Mouse (Mus musculus): ENCODE measurements around the gene Cnfn. TPM values are rescaled to one million over a fixed set of nuclear protein-coding genes. Genes with fewer than 3 reads are reported as not detected.
"Not testable (repeated sequence)": the region's sequence is repeated elsewhere in the genome, so short reads cannot be mapped to it uniquely, and the experiment has no call there.

Cnfn gene
- not detected for total RNA-seq (2021)
- long read RNA-seq, experiment 1 = 0 reads
- long read RNA-seq, experiment 2 = 0 reads

DNA sequence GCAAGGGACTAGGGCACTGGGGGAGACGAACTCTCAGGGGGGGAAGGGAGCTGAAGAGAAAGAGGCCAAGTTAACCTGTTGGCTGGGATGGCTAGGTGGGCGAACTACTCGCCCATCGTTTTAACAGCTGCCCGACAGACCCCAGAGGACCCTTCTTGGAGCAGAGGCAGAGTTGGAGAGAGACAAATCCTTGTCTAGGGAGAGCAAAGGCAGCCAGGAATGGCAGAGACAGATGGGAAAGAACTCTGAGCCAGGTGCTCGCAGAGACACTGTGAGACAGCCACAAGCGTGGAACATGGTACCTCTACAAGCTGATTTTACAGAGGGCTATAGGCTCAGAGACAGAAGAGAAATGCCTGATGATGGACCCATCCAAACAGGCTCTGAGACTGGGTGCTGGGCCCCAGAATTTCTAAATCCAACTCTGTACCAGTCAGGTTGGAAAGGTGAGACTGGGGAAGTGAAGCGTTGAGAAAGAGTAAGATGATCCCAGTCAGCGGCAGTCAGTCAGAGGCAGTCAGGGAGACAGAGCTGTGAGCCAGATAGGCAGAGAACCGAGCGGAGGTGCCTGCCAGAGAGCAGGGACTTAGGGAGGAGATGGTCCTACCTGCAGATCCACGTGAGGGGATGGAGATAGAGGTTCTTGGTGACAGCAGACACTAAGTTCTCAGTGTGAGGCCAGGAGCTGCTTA lies at the start of gene Cnfn:
TSS of gene Cnfn (minus strand) at position 667 of the 692 bp plus-strand sequence.
- intact Hi-C loops (cut with DNase I) = loop anchor here (2.0 kb wide), 1 partner anchor 34 kb away; no protein-coding TSS in a partner anchor
- no peak for DNase-seq

GRCm38 (mm10) chr7:25417597-25417996 lies 48.1 kb upstream of the Cnfn start:
- intact Hi-C loops (cut with DNase I) = no loop called here
- DNase-seq = peak in 1 of 2 experiments; percentile 40

DNA sequence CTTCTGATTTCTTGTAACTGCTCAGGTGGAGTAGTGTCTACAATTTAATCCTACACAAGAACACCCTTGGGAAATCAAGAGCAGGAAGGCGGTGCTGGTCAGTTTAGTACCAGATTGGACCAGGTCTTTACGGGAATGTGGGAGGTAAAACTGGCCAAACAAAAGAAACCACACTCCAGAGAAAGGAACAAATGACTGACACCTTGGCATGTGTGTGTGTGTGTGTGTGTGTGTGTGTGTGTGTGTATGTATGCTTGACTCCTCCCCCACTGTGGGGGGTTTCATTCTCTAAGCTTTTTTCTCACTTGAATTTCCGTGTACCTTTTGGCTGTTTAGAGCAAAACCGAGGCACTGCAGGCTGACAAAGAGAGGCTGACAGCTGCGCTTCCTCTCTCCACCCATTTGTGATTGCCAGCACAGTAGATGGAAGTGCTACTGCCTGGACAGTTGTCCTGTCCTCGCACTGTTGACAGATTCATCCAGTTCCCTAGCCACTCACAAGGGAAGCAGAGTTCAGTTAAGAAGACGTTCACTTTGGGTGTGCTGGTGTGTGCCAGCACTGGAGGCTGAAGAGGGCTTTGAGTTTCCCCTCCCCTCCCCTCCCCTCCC lies 43.4 kb upstream of the Cnfn start, which contains the start of gene Cxcl17:
TSS of gene Cxcl17 (minus strand) at position 54 of the 609 bp plus-strand sequence.
- peak in 1 of 2 experiments; percentile 20 for DNase-seq
- intact Hi-C loops (cut with DNase I) = no loop called here

DNA sequence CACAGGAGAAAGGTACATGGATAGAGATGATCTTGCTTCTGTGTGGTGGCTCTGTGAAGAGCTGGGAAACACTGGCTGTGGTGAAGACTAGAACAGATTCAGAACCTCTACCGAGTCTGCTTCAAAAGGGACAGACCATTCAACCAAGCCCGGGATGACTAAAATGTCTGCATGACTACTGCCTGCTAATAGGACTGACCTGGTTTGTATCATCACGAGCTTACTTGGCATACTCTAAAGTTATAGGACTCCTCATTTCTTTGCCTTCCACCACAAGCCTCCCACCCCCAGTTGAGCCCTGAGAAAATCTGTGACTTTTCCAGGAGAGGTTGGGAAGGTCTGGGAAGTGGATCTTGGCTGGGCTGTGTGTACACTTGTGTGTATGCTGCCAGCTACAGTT lies 42.3 kb upstream of the Cnfn start:
- DNase-seq = no peak
- intact Hi-C loops (cut with DNase I) = no loop called here

GRCm38 (mm10) chr7:25410969-25411615 lies 41.6 kb upstream of the Cnfn start:
- intact Hi-C loops (cut with DNase I) = no loop called here
- no peak for DNase-seq

DNA sequence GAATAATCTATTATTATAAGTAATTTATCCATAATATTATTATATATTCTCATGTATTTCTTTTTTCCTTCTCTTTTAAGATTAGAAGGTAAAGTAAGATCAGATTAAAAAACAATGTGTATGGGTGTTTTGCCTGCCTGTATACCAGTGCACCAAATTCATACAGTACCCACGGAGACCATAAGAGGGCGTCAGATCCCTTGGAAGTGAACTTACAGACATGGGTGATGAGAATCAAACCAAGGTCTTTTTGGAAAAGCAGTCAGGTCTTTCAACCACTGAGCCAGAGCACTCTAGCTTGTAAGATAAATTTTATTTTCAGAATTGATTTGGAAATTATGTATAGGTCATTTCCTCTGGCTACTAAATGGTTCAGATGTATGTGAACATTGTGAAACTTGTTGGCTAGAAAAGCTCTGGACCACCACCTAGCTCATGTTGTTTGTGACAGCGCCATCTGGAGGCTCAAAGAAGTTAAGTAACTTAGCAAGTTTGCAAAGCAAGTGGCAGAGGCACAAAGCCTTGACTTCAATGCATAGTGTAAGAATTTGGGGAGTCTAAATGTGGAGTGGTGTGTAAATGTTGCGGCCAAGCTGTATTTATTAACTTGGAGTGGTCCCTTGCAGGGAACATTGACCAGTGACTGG lies 39.7 kb upstream of the Cnfn start:
- intact Hi-C loops (cut with DNase I) = loop anchor here (10.0 kb wide), 1 partner anchor 274 kb away; no protein-coding TSS in a partner anchor
- DNase-seq = peak in 1 of 2 experiments; percentile 48

- no peak for DNase-seq
- intact Hi-C loops (cut with DNase I) = loop anchor here (10.0 kb wide), 1 partner anchor 272 kb away; no protein-coding TSS in a partner anchor
Observed at GRCm38 (mm10) chr7:25406468-25406867, 36.9 kb upstream of the Cnfn start.

DNA sequence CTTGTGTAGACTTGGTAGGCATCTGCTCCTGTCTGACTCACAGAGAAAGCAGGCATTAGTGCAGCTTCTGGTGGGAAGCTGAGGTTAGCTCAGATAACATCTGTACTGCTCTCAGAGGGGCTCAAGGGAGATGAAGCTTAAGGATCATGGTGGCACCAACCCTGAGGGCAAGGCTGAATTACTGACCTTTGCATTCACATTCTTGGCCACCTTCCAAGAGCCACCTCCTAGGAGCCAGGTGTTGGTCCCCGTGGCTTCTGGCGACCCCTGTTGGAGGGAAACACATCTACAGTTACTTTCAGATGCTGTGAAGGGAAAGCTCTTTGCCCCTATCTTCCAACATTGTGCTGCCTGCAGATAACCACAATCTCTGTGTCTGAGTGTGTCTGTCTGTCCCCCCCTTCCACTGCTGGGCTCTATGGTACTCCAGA lies 33.2 kb upstream of the Cnfn start:
- DNase-seq = peak; percentile 60 to 78
- intact Hi-C loops (cut with DNase I) = loop anchor here (2.0 to 10.0 kb wide), 2 partner anchors 34 to 268 kb away; partner anchors contain the start of gene Cnfn

DNA sequence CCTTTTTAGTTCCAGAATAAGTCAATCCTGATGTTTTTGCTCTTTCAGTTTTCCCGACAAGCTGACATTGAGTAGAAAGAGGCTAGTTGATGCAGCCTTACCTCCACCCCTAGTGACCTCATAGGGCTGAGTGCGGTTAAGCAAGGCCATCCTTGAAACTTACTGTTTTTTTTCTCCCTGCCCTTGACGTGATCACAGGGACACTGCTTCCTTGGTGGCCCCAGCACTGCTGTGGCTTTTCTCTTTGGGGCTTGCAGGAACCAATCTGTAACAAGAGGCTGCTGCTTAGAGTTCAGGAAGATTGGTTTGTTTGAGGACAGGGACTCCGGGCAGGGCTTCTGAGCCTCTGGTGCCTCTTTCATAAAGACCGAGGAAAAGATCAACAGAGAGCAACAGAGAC lies 32.5 kb upstream of the Cnfn start:
- no peak for DNase-seq
- intact Hi-C loops (cut with DNase I) = loop anchor here (2.0 to 10.0 kb wide), 2 partner anchors 33 to 267 kb away; partner anchors contain the start of gene Cnfn

DNA sequence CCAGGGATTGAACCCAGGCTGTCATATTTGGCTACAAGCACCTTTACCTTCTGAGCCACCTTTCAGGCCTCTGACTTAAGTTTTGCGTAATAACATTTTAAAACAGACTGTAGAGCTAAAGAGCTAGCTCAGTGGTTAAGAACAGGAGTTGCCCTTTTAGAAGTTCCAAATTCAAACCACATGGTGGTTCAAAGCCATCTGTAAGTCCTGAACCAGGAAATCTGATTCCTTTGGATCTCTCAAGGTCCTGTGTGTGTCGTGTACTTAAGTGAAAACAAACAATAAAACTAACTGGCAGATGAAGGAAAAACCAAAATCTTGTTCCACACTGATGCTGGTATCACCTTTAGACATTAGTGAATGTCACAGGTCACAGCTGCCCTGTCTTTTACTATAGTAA lies 32.0 kb upstream of the Cnfn start:
- no peak for DNase-seq
- intact Hi-C loops (cut with DNase I) = loop anchor here (10.0 kb wide), 1 partner anchor 267 kb away; no protein-coding TSS in a partner anchor

- not testable (repeated sequence) for DNase-seq
- intact Hi-C loops (cut with DNase I) = loop anchor here (5.0 kb wide), 1 partner anchor 157 kb away; no protein-coding TSS in a partner anchor
Observed at GRCm38 (mm10) chr7:25399028-25399427, 29.5 kb upstream of the Cnfn start.

DNA sequence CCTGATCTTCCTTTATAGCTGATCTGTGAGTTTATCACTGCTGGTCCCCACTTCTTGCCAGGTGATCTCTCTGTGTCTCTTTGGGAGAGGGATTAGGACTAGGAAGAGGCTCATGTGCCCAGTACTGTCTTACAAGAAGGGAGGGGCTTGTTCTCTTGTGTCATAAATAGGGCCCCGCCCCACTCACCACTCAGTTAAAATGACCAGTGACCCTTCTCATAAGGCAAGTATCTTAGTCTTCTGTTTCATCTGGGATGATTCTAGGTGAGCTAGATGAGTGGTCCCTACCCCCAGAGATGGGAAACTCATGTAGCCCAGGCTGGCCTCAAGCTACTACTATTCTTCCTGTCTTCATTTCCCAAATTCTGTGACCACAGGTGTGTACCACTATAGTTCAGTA lies 29.1 kb upstream of the Cnfn start, which contains the start of gene Lipe:
TSS of gene Lipe (minus strand) at position 101 of the 400 bp plus-strand sequence.
- intact Hi-C loops (cut with DNase I) = loop anchor here (5.0 kb wide), 1 partner anchor 156 kb away; no protein-coding TSS in a partner anchor
- DNase-seq = no peak

DNA sequence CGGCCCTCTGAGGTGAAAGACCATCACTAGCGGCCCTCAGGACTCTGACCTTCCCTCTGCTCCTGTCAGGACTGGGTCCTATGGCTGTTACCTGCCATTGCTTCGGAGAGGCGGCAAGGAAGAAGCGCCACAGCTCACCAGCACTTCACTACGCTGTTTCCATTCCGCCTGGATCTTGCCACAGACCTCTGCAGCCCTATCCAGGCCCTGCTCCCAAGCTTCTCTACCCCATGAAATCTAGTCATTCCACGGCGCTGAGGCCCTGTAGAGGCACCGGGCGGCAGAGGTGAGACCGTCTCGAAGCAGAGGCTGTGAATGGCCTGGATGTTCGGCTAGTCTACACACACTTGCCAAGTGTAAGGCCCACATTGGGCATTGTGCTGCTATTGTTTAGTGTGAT lies 27.1 kb upstream of the Cnfn start:
- intact Hi-C loops (cut with DNase I) = loop anchor here (5.0 kb wide), 1 partner anchor 154 kb away; no protein-coding TSS in a partner anchor
- DNase-seq = no peak

DNA sequence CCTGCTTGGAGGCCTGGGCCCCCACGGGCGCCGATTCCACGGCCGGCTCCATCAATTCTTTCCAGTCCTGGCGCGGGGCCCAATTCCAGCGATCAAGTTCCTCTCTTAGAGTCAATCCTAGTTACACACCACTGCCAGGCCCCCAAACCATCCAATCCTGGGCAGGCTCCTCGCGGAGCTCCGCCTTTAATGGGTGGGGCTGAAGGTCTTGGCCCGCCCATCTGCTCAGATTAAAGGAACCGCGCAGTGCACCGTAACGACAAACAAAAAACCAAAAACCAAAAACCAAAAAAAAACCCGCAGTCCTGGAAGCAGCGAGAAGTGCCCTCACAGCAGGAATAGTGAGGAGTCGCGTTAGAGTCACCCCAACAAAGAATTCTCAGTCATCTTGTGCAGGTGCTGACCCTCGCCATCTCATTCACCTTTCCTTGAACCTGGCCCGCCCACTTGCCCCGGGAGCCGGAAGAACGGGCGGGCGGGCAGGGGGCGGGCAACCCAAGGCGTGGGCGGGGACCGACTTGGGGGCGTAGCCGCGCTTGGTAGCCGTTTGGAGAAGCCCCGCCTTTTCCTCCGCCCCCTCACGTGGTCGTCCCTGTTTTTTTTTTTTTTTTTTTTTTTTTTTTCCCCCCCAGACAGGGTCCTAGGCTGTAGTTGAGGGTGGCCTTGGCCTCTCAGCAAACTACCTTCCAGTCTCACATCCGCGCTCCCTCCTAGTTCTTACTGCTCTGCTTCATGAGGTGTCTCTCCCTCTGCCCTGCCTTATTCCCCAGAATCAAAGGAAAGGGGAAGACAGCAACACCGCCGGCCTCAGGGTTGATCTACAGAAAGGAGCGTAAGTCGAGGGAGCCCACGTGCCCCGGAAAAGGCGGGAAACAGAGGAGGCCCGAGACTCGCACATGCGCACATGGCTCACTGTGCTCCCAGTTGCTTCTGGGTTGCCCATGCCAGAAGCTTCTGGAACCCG lies 26.3 kb upstream of the Cnfn start:
- intact Hi-C loops (cut with DNase I) = loop anchor here (5.0 kb wide), 1 partner anchor 154 kb away; no protein-coding TSS in a partner anchor
- DNase-seq = peak; percentile 98

- intact Hi-C loops (cut with DNase I) = loop anchor here (5.0 kb wide), 1 partner anchor 153 kb away; no protein-coding TSS in a partner anchor
- DNase-seq = no peak
Observed at GRCm38 (mm10) chr7:25395186-25395557, 25.6 kb upstream of the Cnfn start.

GRCm38 (mm10) chr7:25394754-25395153 lies 25.2 kb upstream of the Cnfn start:
- no peak for DNase-seq
- intact Hi-C loops (cut with DNase I) = loop anchor here (5.0 kb wide), 1 partner anchor 152 kb away; no protein-coding TSS in a partner anchor

- DNase-seq = no peak
- intact Hi-C loops (cut with DNase I) = no loop called here
Observed at GRCm38 (mm10) chr7:25393451-25394210, 24.1 kb upstream of the Cnfn start.

- intact Hi-C loops (cut with DNase I) = no loop called here
- peak in 1 of 2 experiments; percentile 0 for DNase-seq
Observed at GRCm38 (mm10) chr7:25392851-25393250, 23.3 kb upstream of the Cnfn start.
